Mouse (Mus musculus) gastrocnemius, postnatal 10 days (tissue): Measurements from ENCODE around the gene Zfp354b. TPM values are rescaled to one million over a fixed set of nuclear protein-coding genes. Genes with fewer than 3 reads are reported as not detected.

Experiments
- DNase-seq: peaks from one replicate; pipeline ENCODE4 v3.0.0; 2021; ENCODE audit warnings: mixed read lengths
- total RNA-seq, 2 experiments: library from RNA; stranded (reverse); gene quantifications; 2 replicates each; pipeline ENCODE4 v1.2.3; 2021

The Zfp354b gene
- total RNA-seq, 2 experiments from 2014 or later = 0.87 to 2.6 TPM

DNA sequence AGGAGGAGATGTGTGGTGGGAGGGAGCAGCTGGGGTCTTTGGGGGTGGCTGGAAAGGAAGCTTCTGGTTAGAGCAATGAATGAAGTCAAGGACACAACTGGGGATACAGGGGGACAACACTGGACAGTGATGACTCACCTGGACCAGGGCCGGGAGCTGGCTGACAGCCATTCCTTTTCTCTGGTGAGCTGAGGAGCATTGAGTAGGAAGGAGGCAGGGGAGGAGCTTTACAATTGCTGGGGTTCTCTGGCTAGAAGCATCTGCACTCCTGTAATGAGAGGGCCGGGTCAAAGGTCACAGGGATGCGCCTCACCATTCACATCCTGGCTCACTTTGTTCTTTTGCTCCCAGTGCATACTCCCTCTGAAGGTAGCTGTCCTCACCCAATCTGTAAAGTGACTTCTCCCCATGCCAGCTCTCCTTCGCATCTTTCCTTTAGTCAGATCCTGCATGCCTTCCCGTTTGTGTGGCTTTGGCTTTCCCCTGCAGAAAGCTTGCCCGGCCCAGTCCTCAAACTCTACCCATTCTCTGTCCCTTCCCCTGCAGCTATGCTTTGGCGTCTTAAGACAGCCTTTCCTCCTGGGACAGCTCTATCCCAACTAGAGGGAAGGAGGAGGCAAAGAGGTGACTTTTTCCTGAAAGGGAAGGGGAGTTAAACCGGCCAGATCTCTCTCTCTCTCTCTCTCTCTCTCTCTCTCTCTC lies 45.1 kb downstream of the Zfp354b start:
- peak; percentile 24 for DNase-seq

DNA sequence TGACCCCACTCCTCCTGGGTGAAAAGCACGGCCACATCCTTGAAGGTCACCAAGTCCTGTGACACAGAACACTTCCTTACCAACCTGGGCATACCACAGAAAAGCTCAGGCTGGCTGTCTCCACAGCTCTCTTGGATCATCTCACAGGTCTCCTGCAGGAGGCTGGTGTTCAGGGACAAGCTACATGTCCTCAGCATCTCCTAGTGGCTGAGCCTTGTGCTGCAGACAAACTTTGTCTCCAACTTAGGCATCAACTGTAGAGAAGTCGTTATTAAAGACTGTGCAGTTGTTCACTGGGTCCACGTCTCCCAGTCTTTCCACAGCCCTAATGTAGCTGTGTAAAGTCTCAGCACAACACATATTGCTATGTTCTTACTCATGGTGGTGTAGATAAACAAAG lies 47.7 kb downstream of the Zfp354b start:
- DNase-seq = no peak

DNA sequence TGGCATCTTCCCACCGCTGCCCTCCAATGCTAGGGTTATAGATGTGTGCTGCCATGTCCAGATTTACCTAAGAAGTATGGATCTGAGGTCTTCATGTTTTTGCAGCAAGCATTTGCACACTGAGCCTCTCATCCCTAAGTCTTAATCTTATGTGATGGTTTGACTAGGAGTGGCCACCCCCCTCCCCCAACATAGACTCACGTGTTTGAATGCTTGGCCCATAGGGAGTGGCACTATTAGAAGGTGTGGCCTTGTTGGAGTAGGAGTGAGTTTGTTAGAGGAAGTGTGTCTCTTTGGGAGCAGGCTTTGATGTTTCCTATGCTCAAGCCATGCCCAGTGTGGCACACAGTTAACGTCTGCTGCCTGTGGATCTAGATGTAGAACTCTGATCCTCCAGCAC lies 52.8 kb downstream of the Zfp354b start:
- no peak for DNase-seq

Other genes with a start within 250 kb of the Zfp354b start
- 10 to 100 TPM; 11.2 to 13.5 TPM for gene Zfp354c, start 103.9 kb downstream of the Zfp354b start, total RNA-seq
- gene Zfp879, start 90.1 kb downstream of the Zfp354b start, total RNA-seq = 1 to 10 TPM in 1 of 2 experiments, under 1 TPM in 1; 0.92 to 1.2 TPM
- not detected for gene Grm6, start 80.9 kb downstream of the Zfp354b start, total RNA-seq
- 1 to 10 TPM; 1.9 to 2.2 TPM for gene Zfp454, start 44.0 kb downstream of the Zfp354b start, total RNA-seq
- 1 to 10 TPM; 2.3 to 3.1 TPM for gene Zfp2, start 15.5 kb downstream of the Zfp354b start, total RNA-seq
- gene 4933414I15Rik, start 12.1 kb upstream of the Zfp354b start, total RNA-seq = not detected
- not detected for gene Prop1, start 22.1 kb upstream of the Zfp354b start, total RNA-seq
- not detected for gene Olfr1378, start 34.9 kb upstream of the Zfp354b start, total RNA-seq
- not detected for gene Olfr1377, start 50.3 kb upstream of the Zfp354b start, total RNA-seq
- not detected for gene Olfr51, start 72.0 kb upstream of the Zfp354b start, total RNA-seq
- gene Olfr54, start 82.6 kb upstream of the Zfp354b start, total RNA-seq = not detected
- gene Olfr1375, start 116.5 kb upstream of the Zfp354b start, total RNA-seq = not detected
- gene Zfp354a, start 127.6 kb upstream of the Zfp354b start, total RNA-seq = 1 to 10 TPM; 2.1 to 3.1 TPM